Mouse (Mus musculus) CD4-positive, CD25-positive, alpha-beta regulatory T cell, adult 4 months (primary cell): ENCODE results near the gene Tspoap1. TPM values are rescaled to one million over a fixed set of nuclear protein-coding genes. Genes with fewer than 3 reads are reported as not detected.

Source experiments
- ATAC-seq: one replicate; pipeline ENCODE4 v1.8.0; 2017
- polyA plus RNA-seq, 2 experiments: library from polyadenylated mRNA; unstranded; fragments of 100-300 nt; shearing (Covaris generic); gene quantifications; one replicate each; pipeline ENCODE4 v1.2.1; 2017

The Tspoap1 gene
- polyA plus RNA-seq, 2 experiments from 2014 or later: 3.1 to 3.7 TPM

DNA sequence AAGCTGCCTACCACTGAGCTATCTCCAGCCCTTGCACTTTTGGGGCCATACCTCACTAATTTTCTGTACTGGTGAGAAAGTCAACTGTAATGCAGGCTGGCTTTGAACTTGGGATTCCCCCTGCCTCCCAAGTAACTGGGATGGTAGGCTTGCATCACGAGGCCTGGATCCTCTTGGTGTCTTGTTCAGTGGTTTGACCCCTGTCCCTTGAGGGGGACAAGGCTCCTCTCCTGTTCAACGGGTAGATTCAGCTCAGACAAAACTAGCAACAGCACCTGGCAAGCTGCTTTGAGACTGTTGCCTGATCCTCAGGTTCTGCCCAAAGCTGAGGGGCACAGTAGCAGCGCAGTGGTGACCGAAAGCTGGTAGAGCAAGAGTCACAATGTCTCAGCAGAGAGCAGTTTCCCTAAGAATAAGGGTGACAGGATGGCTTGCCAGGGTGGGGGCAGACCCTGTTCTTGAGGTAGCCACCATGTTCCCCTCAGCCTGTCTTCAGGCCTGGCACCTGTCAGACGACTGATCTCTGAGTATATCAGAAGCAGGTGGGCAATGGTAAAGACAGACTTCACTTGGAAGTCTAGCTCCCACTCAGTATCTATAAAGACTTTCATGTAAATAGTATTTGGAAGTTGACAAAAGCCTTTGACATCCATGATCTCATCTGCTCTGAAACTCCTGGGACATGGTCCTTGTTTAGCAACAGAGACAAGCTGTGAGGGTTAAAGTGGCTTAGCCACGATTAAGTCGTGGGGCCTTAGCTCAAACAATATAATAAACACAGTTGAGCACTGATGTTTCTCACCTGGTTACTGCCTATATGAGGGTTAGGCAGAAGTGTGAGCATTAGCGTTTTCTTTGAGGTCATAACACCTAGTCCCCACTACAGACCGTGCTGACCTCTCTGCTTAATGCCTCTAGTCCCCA lies 14.4 kb upstream of the Tspoap1 start:
- no peak for ATAC-seq

GRCm38 (mm10) chr11:87747312-87747711 lies 13.0 kb upstream of the Tspoap1 start:
- ATAC-seq: no peak

DNA sequence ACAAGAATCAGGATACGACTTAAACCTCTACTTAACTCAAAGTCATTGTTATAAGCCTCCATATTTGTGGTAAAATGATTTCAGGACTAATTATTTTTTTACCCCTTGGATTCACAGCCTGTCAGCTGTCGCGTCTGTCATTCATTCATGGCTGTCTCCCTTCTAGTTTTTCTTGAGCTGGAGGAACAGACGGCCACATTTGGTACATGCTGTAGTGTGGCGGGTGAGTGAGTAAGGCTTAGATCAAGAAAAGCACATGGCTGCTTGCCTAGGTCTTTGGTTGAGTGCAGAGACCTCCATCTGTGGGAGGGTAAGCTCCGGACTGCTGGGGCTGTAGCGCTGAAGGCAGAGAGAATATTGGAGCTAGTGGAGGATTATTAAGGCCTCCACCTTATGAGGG lies 12.6 kb upstream of the Tspoap1 start:
- no peak for ATAC-seq

GRCm38 (mm10) chr11:87748132-87749119 lies 11.9 kb upstream of the Tspoap1 start:
- peak; percentile 44 for ATAC-seq

DNA sequence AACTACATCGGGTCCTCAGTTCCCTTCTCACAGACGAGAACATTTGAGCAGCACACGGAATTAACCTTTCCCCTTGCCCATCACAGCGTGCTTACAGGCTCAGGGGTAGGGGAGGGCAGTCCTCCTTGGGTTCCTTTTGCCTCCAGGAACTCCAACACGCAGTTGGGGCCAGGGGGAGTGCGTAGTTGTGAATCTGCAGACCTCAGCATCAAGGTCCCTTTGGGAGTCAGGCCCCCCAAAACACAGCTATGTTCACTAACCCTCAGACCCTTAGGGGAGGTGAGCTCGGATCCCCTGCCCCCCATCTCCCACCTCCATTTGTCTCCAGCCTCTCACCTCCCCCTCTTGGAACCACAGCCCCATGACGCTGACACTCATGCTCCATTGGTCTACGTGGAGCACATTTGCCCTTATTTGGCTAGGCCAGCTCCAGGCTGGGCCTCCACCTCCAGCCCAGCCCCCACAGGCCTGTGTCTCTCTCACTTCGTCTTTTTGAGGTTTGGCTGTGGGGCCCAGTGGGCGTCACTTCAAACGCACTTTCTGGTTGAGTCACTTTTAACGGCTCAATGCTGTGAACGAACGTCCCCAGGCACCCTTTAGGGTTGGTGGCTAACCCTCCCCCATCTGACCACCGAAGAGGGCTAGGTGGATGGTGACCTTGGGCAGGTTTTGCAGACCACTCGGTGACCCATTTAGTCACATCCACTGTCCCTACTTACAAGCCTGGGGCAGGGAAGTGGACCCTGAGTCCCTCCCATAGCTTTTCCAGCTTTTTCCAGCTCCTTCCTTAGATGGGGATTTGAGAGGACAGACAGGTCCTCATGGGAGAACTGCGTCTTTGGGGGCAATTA lies 10.9 kb upstream of the Tspoap1 start:
- ATAC-seq: peak; percentile 63

- ATAC-seq: no peak
Observed at GRCm38 (mm10) chr11:87750043-87750421, 10.3 kb upstream of the Tspoap1 start.

DNA sequence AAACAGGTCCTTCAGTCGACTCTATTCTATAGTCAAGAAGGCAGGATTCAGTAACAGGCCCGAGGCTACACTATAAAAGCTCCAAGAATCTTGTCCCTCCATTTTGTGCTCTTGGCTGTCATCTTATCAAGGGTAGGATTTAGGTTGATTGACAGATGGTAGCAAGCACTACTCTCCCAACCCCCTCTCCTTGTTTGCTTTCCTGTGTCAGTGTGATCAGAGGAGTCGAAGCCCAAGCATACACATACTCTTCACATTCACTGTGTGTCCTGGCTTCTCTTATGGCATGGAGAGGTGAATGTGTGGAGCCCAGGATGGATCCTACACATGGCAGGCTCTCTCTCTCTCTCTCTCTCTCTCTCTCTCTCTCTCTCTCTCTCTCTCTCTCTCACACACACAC lies 9.8 kb upstream of the Tspoap1 start:
- peak; percentile 6 for ATAC-seq

- ATAC-seq: no peak
Observed at GRCm38 (mm10) chr11:87751031-87751430, 9.3 kb upstream of the Tspoap1 start.

GRCm38 (mm10) chr11:87751491-87751966 lies 8.8 kb upstream of the Tspoap1 start:
- ATAC-seq: peak; percentile 15

DNA sequence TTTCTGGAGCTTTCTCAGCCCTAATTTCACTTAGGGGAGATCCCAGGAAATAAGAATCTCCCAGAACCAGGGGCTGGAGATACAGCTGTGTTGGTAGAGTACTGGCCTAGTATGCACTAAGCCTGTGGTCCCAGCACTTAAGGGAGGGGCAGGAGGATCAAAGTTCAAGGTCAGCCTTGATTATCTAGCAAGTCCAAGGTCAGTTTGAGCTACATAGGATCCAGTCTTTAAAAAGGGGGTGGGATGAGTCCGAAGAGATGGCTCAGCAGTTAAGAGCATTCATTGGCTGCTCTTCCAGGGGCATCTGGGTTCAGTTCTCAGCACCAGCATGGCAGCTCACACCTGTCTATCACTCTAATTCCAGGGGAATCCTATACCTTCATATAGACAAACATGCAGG lies 8.0 kb upstream of the Tspoap1 start:
- no peak for ATAC-seq

DNA sequence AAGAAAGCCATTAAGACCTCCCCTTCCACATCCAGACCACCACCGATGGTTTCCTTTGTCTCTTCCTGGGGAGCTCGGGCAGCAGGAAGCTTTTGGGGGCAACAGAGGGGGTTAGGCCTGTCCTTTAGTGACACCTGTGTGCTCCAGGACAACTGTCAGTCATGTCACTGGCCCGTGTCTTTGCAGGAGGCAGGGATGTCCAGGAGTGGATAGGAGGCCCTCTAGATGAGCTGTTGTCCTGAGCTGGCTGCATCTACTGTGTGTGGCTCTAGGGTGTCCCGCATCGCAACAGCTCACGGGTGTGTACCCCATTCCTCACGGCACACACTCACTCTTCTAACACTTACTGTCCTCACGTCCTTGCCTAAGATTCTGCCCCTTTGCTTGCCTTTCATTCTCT lies 7.1 kb upstream of the Tspoap1 start:
- no peak for ATAC-seq

DNA sequence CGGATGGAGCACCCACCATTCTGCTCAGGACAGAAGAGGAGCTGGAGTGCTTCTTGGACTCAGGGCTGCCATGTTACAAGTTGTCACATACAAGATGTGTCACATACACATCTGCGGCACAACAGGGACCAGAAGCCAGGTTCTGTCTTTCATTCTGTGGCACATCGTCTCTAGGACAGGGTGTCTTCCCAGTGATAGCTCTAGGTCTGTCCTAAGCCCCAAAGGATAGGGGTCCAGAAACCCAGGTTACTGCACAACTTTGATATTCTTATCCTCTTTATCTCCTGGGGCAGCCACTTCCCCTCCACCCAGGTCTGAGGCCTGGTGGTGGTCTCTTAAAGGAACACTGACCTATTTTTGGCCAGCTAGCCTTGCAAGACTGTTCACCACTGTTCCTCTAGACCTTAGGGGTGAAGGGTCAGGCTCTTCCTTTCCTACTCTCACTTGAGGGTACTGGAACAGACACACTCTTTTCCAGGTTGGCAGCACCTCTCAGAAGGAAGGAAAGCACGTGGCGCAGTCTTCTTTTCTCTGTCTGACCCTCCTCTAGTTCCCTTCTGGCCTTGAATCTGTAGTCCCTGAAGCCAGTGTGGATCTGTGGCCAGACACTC lies 6.3 kb upstream of the Tspoap1 start:
- ATAC-seq: no peak

GRCm38 (mm10) chr11:87754603-87755002 lies 5.7 kb upstream of the Tspoap1 start:
- ATAC-seq: peak; percentile 30

- peak; percentile 64 for ATAC-seq
Observed at GRCm38 (mm10) chr11:87755360-87756017, 4.9 kb upstream of the Tspoap1 start.

- ATAC-seq: peak; percentile 6
Observed at GRCm38 (mm10) chr11:87756251-87756820, 4.0 kb upstream of the Tspoap1 start.

DNA sequence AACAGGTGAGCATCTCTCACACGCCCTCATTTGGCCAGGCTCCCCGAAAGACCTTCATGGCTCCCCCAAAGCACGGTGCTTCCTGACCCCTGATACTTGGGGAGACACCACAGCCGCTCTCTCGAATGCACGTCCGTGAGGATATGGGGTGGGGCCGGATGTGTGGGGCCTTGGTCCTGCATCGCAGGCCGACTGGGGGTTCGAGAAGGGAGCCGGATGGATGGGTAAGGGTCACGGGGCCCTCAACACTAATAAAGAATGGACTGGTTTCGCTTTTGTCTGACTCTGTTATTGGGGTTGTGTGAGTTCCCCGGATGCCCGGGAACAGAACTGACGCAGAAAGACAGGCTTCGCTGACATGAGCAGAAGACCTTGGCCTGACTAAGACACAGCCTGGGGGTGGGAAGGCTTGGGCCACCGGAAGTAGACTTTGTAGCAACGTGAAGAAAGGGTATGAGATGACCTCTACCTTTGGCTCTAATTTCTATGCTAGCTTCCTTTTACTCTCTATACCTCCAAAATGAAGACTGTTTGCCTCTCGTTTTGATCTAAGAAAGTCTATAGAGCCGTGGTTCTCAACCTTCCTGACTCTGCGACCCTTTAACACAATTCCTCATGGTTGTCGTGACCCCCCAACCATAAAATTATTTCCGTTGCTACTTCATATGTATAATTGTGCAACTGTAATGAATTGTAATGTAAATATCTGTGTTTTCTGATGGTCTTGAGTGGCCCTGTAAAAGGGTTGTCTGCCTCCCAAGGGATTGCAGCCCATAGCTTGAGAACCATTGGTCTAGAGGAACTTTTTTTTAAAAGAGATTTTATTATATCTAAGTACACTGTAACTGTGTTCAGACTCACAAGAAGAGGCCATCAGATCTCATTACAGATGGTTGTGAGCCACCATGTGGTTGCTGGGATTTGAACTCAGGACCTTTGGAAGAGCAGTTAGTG lies 3.1 kb upstream of the Tspoap1 start:
- peak; percentile 15 for ATAC-seq

DNA sequence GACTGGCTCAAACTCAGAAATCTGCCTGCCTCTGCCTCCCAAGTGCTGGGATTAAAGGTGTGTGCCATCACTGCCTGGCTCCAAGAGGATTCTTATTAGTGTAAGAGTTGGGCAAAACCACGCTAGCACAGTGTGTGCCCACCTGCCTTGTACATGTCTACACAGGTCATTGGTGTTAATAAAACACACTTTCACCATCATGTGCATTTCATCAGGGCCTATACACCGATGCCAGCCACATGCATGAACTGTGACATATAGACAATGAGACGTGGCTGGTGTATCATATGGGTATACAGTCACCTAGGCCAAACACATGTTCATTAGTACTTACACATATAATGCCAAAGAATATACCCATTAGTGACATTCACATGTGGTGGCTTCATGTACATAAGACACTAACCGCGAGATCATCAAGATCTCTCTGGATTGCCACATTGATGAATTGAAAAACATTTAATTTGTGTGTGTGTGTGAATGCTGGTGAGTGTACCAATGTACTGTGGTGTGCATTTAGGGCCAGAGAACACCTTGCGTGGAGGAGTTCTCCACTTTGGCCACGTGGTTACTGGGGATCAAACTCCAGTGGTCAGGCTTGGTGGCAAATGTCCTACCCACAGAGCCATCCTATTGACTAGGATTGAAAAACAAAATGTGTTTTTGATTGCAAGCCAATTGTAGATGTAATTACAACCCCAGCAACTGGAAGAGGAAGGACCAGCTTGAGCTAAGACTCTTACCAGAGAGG lies 2.0 kb upstream of the Tspoap1 start:
- no peak for ATAC-seq

GRCm38 (mm10) chr11:87758957-87759608 lies 1.3 kb upstream of the Tspoap1 start:
- ATAC-seq: peak; percentile 9
